Mouse (Mus musculus): Measurements from ENCODE around the gene Bdh1.

Bdh1 gene

GRCm38 (mm10) chr16:31506665-31507456 lies 84.8 kb downstream of the Bdh1 start:
- peak; percentile 19 to 51 for DNase-seq

GRCm38 (mm10) chr16:31507457-31507755 lies 85.3 kb downstream of the Bdh1 start:
- DNase-seq: no peak

- DNase-seq: no peak
These were observed 85.9 kb downstream of the Bdh1 start for GRCm38 (mm10) chr16:31507794-31508526.

Measured in kidney, adult 8-10 months (tissue).